Mouse (Mus musculus) heart, embryonic 13.5 days (tissue): ENCODE measurements around the gene Lingo1. TPM values are rescaled to one million over a fixed set of nuclear protein-coding genes. Genes with fewer than 3 reads are reported as not detected.

Experiments
- ATAC-seq: fragments of 200-750 bp; cut with Nextera tagmentation; 2 replicates; pipeline ENCODE4 v1.8.0; 2017; ENCODE audit warnings: moderate TSS enrichment; ENCODE audit not compliant: insufficient number of reproducible peaks, low FRiP score, low TSS enrichment; ENCODE audit errors: extremely low read depth
- H3K27ac ChIP-seq: fragments of 300-500 bp; sonication (generic); replicated peaks from 2 replicates; pipeline ENCODE4 v1.5.1; 2015; ENCODE audit warnings: moderate library complexity, mild to moderate bottlenecking, inconsistent platforms
- H3K27me3 ChIP-seq: fragments of 300-500 bp; sonication (generic); replicated peaks from 2 replicates; pipeline ENCODE4 v1.6.1; 2015; ENCODE audit warnings: mild to moderate bottlenecking, inconsistent platforms
- H3K36me3 ChIP-seq: fragments of 300-500 bp; sonication (generic); 2 replicates; pipeline ENCODE4 v1.6.1; 2015; ENCODE audit warnings: mild to moderate bottlenecking, inconsistent platforms
- H3K4me1 ChIP-seq: fragments of 300-500 bp; sonication (generic); 2 replicates; pipeline ENCODE4 v1.6.1; 2015; ENCODE audit warnings: inconsistent platforms
- H3K4me2 ChIP-seq: fragments of 300-500 bp; sonication (generic); 2 replicates; pipeline ENCODE4 v1.6.1; 2015; ENCODE audit warnings: inconsistent platforms, mild to moderate bottlenecking, moderate library complexity
- H3K4me3 ChIP-seq: fragments of 300-500 bp; sonication (generic); 2 replicates; pipeline ENCODE4 v1.5.1; 2015; ENCODE audit warnings: moderate library complexity, mild to moderate bottlenecking, inconsistent platforms
- H3K9ac ChIP-seq: fragments of 300-500 bp; sonication (generic); 2 replicates; pipeline ENCODE4 v1.6.1; 2015; ENCODE audit warnings: inconsistent platforms, mild to moderate bottlenecking, moderate library complexity
- H3K9me3 ChIP-seq: fragments of 300-500 bp; sonication (generic); 2 replicates; pipeline ENCODE4 v1.6.1; 2016; ENCODE audit warnings: inconsistent platforms
- WGBS: fragments of 180-500 bp; shearing (Covaris S2); methylation state at CpG from one replicate; pipeline ENCODE4 v1.1.7; 2015; ENCODE audit warnings: mixed read lengths; 5-methylcytosine and 5-hydroxymethylcytosine counted together
- polyA plus RNA-seq: library from polyadenylated mRNA; unstranded; fragments of >200 nt; fragmentation: Nextera tagmentation; extraction: Ambion mirVana; gene quantifications from 2 replicates; pipeline ENCODE4 v1.2.1, GENCODE M21; 2015

Gene Lingo1
- polyA plus RNA-seq, 1 experiment from 2014 or later, result 2.3 TPM

- H3K36me3 ChIP-seq, result no peaks in the 10 kb centered on the region
- peaks cover 69% of the 10 kb centered on the region for H3K27me3 ChIP-seq
- no peaks in the 10 kb centered on the region for H3K9me3 ChIP-seq
- H3K4me2 ChIP-seq, result no peak overlapping the region
- ATAC-seq, result no peak
- H3K27ac ChIP-seq, result no peak overlapping the region
- H3K9ac ChIP-seq, result no peak overlapping the region
- peaks cover 48% of the 10 kb centered on the region for H3K4me1 ChIP-seq
- WGBS, result 65% methylated on average over 4 of the region's 4 CpGs
- H3K4me3 ChIP-seq, result no peak overlapping the region
These were observed 169.0 kb downstream of the Lingo1 start for GRCm38 (mm10) chr9:56627295-56627694.

DNA sequence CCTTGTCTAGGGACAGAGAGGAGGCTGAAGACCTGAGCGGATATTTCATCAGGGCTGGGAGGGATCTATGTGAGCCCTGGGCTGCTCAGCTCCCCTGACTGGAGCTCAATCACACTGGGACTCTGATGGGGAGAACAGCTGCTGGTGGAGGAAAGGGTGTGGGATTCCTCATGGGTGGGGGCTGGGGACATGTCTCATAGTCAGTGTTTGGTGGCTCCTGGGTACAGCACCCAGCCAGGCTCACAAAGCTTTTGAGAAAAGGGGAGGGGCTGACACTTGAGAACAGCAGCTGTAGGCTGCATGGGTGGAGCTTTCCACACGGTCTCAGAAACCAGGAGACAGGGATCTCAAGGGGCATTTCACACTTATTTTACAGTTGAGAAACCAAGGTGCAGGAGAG, 171.3 kb downstream of the Lingo1 start:
- H3K4me2 ChIP-seq, result no peak overlapping the region
- 0 out of 2 replicates have a peak overlapping the region, but pooled peaks have one; percentile 6 for H3K9ac ChIP-seq
- peaks cover 42% of the 10 kb centered on the region for H3K4me1 ChIP-seq
- no peaks in the 10 kb centered on the region for H3K9me3 ChIP-seq
- no peak overlapping the region for H3K27ac ChIP-seq
- no peaks in the 10 kb centered on the region for H3K36me3 ChIP-seq
- 41% methylated on average over 2 of the region's 2 CpGs for WGBS
- no peak overlapping the region for H3K4me3 ChIP-seq
- H3K27me3 ChIP-seq, result peaks cover 83% of the 10 kb centered on the region
- ATAC-seq, result no peak

GRCm38 (mm10) chr9:56623361-56623760, 172.9 kb downstream of the Lingo1 start:
- no peak overlapping the region for H3K9ac ChIP-seq
- peaks cover 97% of the 10 kb centered on the region for H3K27me3 ChIP-seq
- H3K27ac ChIP-seq, result no peak overlapping the region
- 78% methylated on average over 11 of the region's 11 CpGs for WGBS
- no peak overlapping the region for H3K4me3 ChIP-seq
- peaks cover 28% of the 10 kb centered on the region for H3K4me1 ChIP-seq
- no peak overlapping the region for H3K4me2 ChIP-seq
- H3K36me3 ChIP-seq, result no peaks in the 10 kb centered on the region
- H3K9me3 ChIP-seq, result no peaks in the 10 kb centered on the region
- ATAC-seq, result no peak

- no peak overlapping the region for H3K9ac ChIP-seq
- no peak overlapping the region for H3K27ac ChIP-seq
- 71% methylated on average over 7 of the region's 7 CpGs for WGBS
- H3K27me3 ChIP-seq, result peaks cover 97% of the 10 kb centered on the region
- no peaks in the 10 kb centered on the region for H3K36me3 ChIP-seq
- no peak overlapping the region for H3K4me3 ChIP-seq
- no peak overlapping the region for H3K4me2 ChIP-seq
- peaks cover 28% of the 10 kb centered on the region for H3K4me1 ChIP-seq
- H3K9me3 ChIP-seq, result no peaks in the 10 kb centered on the region
- no peak for ATAC-seq
These were observed 173.5 kb downstream of the Lingo1 start for GRCm38 (mm10) chr9:56622761-56623160.

GRCm38 (mm10) chr9:56620512-56621371, 175.5 kb downstream of the Lingo1 start:
- H3K36me3 ChIP-seq, result no peaks in the 10 kb centered on the region
- no peak overlapping the region for H3K9ac ChIP-seq
- peak overlapping the region; percentile 59 for H3K4me2 ChIP-seq
- peak overlapping the region; percentile 33 for H3K4me3 ChIP-seq
- no peaks in the 10 kb centered on the region for H3K9me3 ChIP-seq
- peaks cover 20% of the 10 kb centered on the region for H3K4me1 ChIP-seq
- ATAC-seq, result no peak
- H3K27me3 ChIP-seq, result peaks cover 95% of the 10 kb centered on the region
- no peak overlapping the region for H3K27ac ChIP-seq
- WGBS, result 14% methylated on average over 42 of the region's 42 CpGs

- H3K9ac ChIP-seq, result no peak overlapping the region
- peaks cover 86% of the 10 kb centered on the region for H3K27me3 ChIP-seq
- H3K27ac ChIP-seq, result no peak overlapping the region
- peaks cover 13% of the 10 kb centered on the region for H3K4me1 ChIP-seq
- no peak for ATAC-seq
- H3K36me3 ChIP-seq, result no peaks in the 10 kb centered on the region
- H3K4me3 ChIP-seq, result no peak overlapping the region
- WGBS, result 52% methylated on average over 23 of the region's 23 CpGs
- no peak overlapping the region for H3K4me2 ChIP-seq
- no peaks in the 10 kb centered on the region for H3K9me3 ChIP-seq
These were observed 176.6 kb downstream of the Lingo1 start for GRCm38 (mm10) chr9:56619715-56620114.

DNA sequence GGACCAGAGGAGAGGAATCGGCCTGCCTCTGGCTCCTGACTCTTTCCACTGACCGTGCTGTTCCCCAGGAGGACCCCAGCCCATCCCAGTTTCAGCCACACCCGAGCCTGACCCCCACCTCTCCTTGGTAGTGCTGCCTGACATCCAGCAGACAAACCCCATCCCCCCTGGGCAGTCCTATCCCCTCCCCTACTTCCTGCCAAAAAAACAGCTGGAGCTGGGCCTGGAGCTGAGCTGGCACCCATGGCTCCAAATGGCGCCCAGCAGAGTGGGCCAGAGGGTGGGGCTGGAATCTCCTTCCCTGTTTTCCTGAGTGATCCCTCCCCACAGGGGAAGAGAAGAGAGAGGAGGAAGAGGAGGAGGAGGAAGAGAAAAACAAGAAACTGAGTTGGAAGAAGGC, 177.6 kb downstream of the Lingo1 start:
- Histone ChIP-seq H3K4me2 (no peak overlapping the region), H3K27me3 (peaks cover 78% of the 10 kb centered on the region), H3K27ac (no peak overlapping the region), H3K4me1 (peaks cover 18% of the 10 kb centered on the region), H3K9me3 (no peaks in the 10 kb centered on the region), H3K36me3 (no peaks in the 10 kb centered on the region), H3K4me3 (no peak overlapping the region), H3K9ac (no peak overlapping the region)
- no peak for ATAC-seq
- WGBS, result 77% methylated on average over 4 of the region's 4 CpGs

DNA sequence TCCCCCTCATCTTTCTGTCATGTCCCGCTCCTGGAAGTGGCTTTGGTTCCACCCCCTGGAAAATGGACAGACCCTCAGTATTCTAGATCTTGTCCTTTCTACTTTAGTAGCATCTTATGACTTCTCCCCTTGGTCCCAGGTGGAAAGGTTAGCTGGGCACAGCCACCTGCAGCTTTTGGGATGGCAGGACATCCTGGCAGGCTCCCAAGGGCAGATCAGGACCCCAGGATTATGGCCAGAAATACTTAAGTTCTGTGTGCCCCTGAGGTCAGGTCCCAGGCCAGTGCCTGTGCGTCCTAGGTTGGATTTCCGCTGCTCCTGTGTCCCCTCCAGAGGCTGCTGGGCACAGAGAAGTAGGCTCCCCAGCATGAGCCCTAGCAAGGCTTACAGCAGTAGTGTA, 180.2 kb downstream of the Lingo1 start:
- WGBS, result 82% methylated on average over 3 of the region's 3 CpGs
- H3K36me3 ChIP-seq, result no peaks in the 10 kb centered on the region
- H3K4me2 ChIP-seq, result no peak overlapping the region
- peaks cover 29% of the 10 kb centered on the region for H3K4me1 ChIP-seq
- no peak overlapping the region for H3K4me3 ChIP-seq
- H3K27me3 ChIP-seq, result peaks cover 52% of the 10 kb centered on the region
- H3K27ac ChIP-seq, result no peak overlapping the region
- no peak overlapping the region for H3K9ac ChIP-seq
- ATAC-seq, result no peak
- no peaks in the 10 kb centered on the region for H3K9me3 ChIP-seq

DNA sequence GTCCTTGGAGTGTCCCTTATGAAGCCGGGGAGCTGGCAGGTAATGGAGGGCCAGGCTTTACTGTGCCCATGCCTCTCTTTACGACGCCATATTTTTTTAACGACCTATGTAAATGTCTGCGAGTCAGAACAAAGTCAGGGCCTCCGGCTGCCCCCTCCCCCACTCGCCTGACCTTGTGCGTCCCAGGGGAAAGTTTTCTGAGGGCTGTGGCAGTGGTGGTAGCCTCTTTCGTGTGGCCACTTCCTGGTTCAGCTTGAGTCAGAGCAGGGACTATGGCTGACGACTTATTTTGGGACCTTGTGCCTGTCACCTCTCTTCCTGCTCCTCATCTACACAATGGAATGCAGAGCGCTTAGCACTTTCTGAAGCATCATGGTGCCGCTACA, 183.5 kb downstream of the Lingo1 start:
- no peak overlapping the region for H3K27ac ChIP-seq
- peaks cover 37% of the 10 kb centered on the region for H3K4me1 ChIP-seq
- ATAC-seq, result no peak
- H3K9me3 ChIP-seq, result no peaks in the 10 kb centered on the region
- H3K27me3 ChIP-seq, result peaks cover 41% of the 10 kb centered on the region
- 41% methylated on average over 12 of the region's 12 CpGs for WGBS
- no peaks in the 10 kb centered on the region for H3K36me3 ChIP-seq
- H3K4me3 ChIP-seq, result no peak overlapping the region
- no peak overlapping the region for H3K4me2 ChIP-seq
- no peak overlapping the region for H3K9ac ChIP-seq

- WGBS, result 72% methylated on average over 8 of the region's 8 CpGs
- no peak overlapping the region for H3K4me3 ChIP-seq
- H3K4me1 ChIP-seq, result peaks cover 37% of the 10 kb centered on the region
- no peaks in the 10 kb centered on the region for H3K36me3 ChIP-seq
- ATAC-seq, result no peak
- no peak overlapping the region for H3K9ac ChIP-seq
- no peaks in the 10 kb centered on the region for H3K9me3 ChIP-seq
- no peak overlapping the region for H3K27ac ChIP-seq
- H3K4me2 ChIP-seq, result no peak overlapping the region
- H3K27me3 ChIP-seq, result peaks cover 41% of the 10 kb centered on the region
These were observed 184.1 kb downstream of the Lingo1 start for GRCm38 (mm10) chr9:56611912-56612797.

- ATAC-seq, result no peak
- no peaks in the 10 kb centered on the region for H3K9me3 ChIP-seq
- H3K4me2 ChIP-seq, result no peak overlapping the region
- H3K9ac ChIP-seq, result no peak overlapping the region
- H3K4me1 ChIP-seq, result peaks cover 41% of the 10 kb centered on the region
- H3K4me3 ChIP-seq, result no peak overlapping the region
- H3K36me3 ChIP-seq, result no peaks in the 10 kb centered on the region
- no peak overlapping the region for H3K27ac ChIP-seq
- 83% methylated on average over 6 of the region's 6 CpGs for WGBS
- peaks cover 34% of the 10 kb centered on the region for H3K27me3 ChIP-seq
These were observed 185.3 kb downstream of the Lingo1 start for GRCm38 (mm10) chr9:56610955-56611354.
